Mouse (Mus musculus) kidney, adult 11 months (tissue): ENCODE measurements around the gene Arhgef17.

ENCODE experiments used
- DNase-seq: peaks from one replicate; pipeline ENCODE4 v3.0.0; 2022

Arhgef17 gene

DNA sequence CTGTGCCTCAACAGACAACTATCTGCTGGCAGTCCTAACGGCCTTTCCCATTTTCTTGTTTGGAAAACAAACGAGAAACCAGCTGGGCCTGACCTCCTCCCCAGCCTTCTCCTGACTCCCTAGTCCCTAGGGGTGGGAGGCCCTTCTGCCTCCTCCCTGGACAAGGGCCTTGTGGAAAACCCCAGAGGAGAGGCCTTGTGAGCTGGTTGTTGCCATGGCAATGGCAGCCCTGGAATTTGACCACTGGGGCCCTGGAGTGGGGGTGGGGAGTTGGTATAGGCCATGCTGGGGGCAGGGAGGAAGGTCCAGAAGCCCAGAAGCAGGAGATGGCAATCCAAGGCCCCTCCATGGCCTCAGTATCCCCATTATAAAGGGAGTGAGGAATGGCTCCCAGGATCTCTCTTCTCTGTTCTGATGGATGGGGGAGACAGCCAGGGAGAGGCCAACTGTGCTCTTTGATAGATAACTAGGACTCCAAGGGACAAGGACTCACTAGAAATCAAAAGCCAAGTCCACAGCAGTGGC is 20.6 kb downstream of the Arhgef17 start:
- DNase-seq: peak; percentile 80

DNA sequence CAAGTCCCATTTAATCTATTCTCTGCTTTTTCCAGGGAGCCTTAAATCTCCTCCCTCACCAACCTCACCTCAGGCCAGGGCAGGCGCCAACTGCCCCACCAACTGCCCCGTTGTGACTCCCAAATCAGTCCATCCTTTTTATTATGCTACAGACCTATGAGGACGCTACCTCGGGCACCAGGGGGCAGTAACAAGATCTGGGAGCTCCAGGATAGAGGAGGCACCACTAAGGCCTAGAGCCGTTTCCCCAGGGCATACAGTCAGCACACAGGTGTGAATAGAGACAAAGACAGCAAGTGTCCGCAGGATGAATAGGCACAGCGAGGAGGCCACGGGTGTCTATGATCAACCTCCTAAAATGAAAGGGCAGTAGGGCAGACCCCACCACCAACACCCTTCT is 23.3 kb downstream of the Arhgef17 start:
- DNase-seq: peak; percentile 52

DNA sequence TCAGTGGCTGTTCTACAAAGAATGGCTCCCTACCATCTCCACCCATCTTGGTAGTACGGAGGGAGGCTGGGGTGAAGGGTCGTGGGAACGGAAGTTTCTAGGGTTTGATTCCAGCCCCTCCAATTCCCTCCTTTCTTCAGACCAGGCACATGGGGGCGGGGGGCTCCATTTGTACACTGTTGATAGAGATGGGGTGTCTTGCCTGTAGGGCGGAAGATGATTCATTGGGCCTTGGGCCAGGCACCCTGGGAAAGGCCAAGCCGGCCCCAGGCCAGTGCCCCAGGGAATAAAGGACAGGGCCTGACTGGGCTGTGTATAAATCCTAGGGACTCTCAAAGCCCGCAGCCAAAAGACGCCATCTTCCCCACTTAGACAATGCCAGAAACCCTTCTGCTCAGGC is 23.8 kb downstream of the Arhgef17 start:
- DNase-seq: peak; percentile 63

DNA sequence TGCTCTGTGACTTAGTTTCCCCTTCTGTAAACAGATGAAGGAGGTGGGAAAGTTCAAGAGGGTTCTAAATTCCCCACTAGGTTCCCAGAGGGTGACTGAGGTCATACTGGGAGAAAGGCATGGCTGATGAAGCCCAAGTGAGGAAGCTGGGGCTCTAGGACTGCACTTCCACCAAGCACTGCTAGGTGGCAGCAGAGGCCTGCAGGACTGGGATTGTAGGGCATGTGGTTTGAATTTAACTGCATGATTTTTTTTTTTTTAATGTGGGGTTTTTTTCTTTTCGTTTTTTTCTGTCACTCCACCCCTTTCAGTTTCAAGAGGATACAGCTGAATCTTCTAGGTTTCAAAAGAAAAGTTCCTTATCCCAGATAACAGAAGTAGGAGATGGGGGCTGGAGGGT is 24.7 kb downstream of the Arhgef17 start:
- DNase-seq: peak; percentile 75

DNA sequence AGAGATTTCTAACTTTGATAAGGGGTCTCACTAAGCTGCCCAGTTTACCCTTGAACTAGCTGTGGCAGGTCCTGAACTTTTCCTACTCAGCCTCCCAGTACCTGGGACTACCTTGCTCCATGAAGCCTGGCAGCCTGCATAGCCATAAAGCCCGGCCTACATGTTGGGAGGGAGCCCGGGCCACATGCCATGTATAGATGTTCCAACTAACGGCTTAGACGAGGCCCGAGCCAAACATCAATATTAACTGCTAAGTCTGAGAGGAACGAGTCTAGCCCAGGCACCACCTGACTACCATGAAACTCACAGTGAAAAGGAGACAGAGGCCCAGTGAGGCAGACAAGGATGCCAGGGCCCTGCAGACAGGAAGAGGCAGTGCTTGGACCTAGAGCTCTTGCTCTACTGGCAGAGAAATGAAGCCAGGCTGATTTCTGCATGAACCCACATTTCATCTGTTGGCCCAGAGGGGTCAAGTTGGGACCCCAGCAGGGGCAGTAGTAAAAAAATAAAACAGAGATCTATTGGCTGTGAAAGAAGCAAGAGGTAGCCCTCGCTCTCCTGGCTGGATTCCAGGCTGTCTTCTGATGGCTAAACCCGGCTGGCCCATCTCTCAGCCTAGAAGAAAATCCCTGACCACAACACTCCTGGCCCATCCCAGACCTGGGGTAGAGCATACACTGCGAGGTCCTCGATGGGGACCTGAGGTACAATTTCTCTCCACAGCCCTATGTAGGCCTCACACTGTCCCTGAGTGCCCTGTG is 25.7 kb downstream of the Arhgef17 start:
- DNase-seq: no peak

DNA sequence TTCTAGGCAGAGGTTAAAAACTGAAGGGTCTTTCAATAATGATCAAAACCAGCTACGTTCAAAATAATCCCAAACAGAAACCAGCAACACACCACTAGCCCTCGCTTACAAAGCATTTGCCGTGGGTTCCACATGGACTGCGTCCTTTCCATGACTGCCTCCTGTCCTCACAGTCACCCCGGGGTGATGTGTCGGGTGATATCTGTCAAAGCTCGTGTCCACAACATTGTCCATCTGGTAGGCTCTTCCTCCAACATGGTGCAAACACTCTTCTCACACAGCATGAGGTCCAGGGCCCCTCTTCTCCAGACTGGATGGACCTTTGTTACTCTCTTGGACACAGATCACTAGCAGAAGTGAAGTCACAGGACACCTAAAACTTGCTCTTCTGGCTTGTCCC is 26.9 kb downstream of the Arhgef17 start:
- no peak for DNase-seq

DNA sequence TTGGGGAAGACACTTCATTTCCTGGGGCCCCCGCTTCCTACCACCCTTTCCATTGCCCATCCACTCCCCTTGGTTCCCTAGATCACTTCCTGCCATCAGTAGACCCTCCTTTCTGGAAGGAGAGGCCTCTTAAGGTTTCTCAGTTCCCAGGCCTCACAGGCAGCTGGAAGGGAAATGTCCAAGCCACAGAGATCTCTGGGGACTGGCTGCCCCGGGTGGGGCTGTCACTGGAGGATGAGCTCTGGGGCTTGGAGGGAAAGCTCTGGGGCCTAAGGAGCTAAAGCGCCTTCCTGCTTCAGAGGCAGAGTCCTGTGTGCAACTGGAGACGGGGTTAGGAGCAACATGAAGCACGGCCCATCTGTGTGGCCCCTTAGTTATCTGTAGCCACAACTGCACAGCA is 27.3 kb downstream of the Arhgef17 start:
- DNase-seq: no peak

DNA sequence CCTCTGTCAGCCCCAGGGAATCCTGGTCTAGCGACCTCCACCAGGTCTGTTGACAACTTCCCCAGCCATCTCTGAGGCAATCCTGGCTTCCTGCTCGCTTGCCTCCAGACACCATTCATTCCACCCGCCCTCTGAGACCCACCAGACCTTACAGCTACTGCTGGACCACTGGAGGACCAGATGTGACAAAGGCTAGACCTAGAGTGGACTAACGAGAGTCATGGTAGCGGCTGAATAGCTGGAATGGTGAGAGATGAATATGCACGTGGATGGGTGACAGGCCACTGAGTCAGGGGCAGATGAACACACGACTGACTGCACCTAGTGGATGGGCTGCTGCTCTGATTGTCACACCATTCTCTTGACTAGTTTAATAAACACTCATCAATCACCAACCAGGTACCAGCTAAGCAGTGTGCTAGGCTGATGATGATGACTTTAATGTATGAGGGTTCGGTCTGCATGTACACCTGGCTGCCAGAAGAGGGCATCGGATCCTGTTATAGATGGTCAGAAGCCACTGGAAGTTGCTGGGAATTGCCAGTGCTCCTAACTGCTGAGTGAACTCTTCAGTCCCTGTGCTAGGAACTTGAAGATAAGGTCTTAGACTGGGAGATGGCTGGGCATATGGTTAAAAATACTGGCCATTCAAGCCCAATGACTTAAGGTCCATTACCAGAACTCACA is 29.3 kb downstream of the Arhgef17 start:
- no peak for DNase-seq

DNA sequence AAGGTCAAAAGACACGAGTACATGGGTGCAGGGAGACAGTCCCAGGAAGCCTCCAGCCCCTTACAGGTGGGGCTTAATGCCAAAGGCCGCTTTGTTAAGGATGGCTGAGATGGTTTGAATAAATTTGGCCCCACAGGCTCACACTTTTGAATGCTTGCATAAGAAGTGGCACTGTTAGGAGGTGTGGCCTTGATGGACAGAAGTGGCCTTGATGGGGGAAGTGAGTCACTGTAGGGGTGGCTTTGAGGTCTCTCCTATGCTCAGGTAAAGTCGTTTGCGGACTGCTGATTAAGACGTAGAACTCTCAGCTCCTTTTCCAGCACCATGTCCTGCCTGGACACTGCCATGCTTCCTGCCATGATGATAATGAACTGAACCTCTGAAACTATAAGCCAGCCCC is 34.1 kb downstream of the Arhgef17 start:
- no peak for DNase-seq

DNA sequence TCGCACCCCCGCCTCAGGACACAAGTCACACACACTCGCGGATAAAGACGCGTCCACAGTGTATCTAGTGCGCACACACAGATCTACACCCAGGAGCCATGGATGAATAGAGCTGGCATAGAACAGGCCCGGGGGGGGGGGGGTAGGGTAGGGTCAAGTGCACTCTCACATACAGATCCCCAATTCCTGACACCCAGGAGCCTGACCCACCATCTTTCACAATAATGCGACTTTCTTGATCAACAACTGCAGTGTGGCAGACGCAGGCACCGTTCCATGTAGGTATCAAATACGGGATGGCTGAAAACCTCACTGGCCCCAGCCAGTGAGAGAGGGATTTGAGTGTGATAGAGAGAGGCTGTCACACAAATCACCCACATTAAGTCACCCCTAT is 37.1 kb downstream of the Arhgef17 start:
- no peak for DNase-seq

DNA sequence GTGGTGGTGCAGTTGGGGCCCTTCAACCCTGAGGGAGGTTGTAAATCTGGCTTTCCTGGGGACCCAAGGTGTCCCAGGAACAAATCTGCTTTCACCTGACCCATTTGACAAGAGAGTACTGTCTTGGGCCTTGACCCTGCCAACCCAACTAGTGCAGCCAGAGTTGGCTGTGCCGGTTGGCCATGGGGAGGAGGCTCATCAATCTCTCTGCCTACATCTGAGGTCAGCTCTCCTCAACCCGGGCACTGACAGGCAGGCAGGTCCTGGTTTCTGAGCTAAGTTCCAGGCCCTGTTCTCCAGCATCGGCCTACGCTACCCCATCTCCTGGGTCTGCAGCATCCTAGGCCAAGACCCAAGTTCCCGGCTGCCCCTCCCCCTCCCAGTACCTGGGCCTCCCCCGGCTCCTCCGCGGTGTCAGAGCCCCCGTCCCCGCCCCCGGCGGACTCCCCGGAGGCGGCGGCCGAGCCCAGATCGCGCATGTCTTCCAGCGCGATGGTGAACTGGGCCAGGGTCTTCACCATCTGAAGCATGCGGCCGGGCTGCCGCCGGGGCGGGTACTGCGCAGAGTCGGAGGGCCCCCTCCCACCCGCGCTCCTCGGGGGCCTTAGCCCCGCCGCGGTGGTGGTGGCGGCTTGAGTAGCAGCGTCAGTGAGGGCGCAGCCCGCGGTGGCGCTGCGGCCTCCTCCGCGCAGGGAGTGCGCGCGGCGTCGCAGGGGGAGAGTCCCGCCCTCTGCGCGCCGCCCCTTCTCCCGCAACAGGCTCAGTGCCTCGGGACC is 37.7 kb downstream of the Arhgef17 start:
- DNase-seq: no peak

DNA sequence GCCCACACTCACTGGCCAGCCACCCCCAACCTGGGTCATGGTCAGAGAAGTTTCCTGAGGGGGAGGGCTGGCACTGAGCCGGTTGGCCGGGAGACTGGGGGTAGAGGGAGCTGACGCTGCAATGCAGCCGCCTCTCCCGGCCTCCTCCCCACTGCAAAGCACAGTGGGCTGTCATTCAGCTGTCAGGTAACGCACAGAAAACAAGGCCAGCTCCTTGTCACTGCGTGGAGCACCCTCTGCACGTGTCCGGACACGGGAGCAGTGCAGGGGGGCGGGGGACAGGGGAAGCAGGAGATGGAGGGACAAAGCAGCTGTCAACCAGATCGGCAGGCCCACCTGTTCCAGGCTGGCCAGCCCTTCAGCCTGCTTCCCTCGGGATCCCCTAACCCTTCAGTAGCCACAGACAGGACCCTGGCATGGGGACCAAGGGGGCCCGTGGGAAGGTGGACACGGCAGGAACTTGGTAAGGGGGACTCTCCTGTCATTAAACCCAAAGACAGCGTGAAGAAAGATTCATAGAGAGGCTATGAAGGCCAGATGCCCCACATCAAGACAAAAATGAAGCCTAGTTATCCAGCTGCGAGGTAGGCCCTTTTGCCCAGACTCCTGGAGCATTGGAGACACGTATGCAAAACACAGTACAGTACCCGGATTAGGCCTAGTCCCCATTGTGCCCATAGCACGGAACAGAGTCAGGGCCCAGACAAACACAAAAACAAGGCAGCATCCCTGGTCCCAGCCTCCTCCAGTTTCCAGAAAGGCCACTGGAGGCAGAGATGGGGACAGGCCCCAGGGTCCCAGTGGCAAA is 38.5 kb downstream of the Arhgef17 start:
- no peak for DNase-seq

DNA sequence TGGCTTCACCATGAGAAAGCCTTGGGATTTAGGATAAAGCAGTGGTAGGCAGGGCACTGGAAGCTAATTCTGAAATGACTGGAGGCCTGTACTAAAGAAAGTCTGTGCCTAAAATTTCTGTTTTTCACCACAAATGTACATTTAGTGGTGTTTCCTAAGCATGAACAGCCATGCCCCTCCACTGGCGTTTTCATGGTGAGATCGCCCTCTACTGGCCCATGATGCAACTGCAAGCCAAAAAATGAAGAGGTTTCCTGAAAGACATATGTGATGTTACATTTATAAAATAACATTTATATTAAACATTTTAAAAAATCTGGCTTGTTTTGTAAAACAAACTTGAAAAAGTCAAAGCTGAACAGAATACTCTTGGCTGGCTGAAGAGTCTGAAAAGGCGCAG is 45.4 kb downstream of the Arhgef17 start:
- DNase-seq: no peak

DNA sequence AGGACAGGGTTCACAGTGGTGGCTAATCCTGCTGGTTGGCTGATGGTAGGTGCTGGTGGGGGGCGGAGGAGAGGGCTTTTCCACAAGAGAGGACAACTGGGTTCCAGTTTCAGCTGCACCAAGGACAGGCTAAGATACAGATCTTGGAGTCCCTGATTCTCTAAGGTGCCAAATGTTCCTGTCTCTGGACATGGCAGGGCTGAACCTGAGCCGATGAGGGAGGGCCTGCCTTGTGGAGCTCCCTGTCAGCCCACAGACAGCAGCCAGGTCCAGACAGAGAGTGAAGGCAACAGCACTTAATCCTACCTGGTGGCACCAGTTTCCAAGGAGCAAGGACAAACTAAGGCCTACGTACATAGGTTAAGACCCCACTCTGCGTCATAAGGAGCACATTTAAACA is 47.4 kb downstream of the Arhgef17 start:
- DNase-seq: no peak

DNA sequence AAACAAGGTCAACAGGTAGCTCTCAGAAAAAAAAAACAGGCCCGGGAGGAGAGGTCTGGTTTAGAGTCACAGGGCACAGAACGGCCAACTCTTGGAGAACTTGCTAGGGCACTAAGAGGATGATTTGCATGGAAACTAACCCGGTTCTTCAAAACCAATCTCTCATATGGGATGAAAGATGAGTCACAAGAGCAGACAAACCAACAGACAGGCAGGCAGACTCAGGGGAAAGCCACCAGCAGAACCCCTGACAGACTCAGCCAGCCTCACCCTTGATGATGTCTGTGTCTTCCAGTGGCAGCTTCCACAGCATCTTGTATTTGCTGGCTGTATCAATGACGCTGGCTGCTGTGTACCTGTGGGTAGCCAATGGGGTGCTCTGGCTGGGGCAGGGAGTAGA is 50.0 kb downstream of the Arhgef17 start:
- no peak for DNase-seq

DNA sequence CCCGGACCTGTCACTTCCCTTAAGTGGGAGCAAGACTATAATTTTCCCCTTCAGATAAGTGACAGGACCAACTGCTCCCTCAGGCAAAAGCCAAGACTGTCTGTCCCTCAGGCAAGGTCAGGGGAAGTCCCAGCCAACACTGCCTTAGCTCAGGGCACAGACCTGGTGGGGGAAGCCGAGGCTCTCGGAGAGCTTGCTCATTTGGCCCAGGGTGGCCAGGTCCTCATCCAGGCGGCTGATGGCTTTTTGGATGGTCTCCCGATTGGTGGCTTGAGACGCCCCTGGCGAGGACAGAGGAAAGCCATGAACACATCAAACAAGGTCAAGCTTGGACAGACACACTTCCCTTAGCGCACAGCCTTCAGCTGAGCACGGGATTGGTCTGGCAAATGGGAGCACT is 50.4 kb downstream of the Arhgef17 start:
- no peak for DNase-seq

DNA sequence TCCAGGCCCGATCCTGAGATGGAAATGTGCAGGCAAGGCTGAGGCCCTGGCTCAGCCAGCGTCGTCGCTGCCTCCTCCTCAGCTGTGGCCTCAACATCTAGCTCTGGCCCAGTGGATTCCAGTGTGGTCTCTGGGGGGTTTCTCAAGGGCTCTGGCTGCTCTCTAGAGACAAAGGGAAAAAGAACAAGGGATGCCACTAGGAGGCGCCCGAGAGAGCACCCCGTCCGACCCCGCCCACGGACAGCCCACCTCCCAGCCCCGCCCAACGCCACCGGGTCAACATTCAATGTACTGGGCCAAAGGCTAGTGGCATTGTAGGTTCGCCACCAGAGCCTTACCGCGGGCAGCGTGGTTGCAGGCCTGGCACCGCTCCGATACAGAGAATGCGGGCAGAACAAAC is 52.3 kb downstream of the Arhgef17 start:
- DNase-seq: peak; percentile 48

DNA sequence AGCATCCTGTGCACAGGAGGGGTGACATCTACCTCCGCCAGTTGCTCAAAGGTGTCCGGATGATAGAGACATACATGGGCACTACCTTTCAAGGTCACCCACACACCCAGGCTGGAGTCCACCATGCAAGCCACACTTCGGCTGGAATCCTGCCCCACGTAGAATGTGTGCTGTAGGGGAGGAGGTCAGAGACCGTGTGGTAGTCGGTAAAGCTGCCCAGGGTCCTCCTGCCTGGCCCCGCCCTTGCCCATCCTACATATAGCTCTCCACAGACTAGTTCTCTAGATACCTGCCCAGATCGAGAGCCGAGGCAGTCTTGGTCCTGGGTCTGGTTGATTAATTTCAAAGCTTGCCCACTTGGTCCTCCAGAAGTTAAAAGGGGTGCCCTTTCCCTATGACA is 55.1 kb downstream of the Arhgef17 start:
- DNase-seq: no peak

DNA sequence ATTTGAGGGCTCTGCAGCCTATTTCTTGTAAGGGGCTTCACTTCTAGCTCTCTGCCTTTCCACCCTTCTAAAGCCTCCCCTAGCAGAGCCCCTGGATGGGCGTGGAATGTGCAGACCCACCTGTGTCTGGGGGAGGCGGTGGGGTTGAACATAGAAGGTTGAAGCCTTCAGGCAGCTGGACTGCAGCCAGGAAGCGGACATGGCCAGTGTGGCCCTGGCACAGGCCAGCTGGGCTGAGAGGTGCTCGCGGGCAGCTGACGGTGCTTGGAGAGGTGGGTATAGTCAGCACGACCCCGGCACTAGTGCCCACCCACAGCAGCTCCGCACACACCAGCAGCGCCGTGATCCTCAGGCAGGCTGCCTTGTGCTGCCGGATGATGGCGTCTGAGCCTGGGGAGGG is 55.6 kb downstream of the Arhgef17 start:
- no peak for DNase-seq

DNA sequence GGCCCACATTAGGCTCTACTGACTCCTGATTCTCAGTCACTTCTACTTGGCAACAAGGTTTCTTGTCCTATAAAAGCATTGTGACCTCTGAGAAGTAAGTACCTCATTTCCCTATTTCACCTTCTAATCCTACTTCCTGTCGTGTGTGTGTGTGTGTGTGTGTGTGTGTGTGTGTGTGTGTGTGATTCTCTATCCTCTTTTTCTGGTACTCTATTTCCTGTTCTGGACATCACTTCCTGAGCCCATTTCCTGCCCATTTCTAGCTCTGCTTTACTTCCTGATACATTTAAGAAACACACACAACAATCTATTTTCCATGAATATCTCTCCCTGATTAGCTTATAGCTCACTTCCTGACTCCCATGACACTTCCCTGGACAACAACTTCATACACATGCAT is 56.1 kb downstream of the Arhgef17 start:
- DNase-seq: no peak

DNA sequence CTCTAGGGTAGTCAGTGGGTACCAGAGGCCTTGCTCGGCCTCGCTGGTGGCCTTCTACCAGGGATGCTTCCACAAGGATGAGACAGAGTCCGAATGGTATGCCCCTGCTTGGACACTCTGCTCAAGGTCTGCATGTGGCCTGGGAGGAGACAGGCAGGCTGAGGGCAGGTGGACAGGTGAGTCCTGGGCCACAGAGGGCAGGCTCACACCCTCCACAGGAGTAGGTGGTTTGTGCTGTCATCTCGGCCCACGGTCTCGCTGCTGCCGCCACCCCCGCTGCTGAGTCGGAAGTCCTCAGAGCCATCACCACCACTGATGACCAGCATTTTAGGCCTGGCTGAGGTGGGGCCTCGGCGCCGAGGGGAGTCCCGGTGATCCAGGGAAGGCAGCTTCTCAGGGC is 58.7 kb downstream of the Arhgef17 start:
- DNase-seq: no peak

DNA sequence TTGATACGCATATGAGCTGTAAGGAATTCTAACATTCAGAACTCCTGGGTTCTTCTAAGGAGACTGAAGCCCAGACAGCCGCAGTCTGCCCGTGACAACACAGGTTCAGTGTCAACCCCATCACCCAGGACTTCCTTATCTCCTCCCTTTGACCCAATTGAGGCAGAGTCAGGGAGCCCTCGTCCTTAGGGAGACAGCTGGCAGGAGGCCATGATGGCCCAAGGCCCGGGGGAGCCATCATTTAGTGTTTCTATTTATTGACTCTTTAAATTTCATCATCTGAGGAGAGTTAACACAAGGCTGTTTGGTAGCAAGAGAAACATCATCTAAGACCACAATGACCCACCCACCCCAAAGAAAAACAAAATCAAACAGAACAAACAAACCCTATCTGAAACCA is 60.0 kb downstream of the Arhgef17 start:
- peak; percentile 57 for DNase-seq

DNA sequence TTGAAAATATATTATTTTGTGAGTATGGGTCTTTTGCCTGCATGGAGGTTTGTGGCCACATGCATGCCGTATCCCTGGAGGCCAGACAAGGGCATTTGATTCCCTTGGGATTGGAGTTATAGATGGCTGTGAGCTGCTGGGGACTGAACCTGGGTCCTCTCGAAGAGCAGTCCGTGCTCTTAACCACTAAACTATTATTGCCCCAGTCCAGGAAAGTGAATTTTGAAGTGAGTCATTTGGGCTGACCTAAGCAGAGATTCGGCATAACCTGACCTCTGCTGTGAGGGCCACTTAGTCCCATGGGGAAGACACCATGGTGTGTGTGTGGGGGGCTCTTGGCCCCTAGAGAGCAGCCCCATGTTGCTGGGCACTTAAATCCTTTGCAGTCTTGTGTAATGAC is 60.6 kb downstream of the Arhgef17 start:
- no peak for DNase-seq
